Mouse (Mus musculus) ES-E14 (cell line): Measurements from ENCODE around the gene Klk10. TPM values are rescaled to one million over a fixed set of nuclear protein-coding genes. Genes with fewer than 3 reads are reported as not detected.

Experiments used
- DNase-seq: peaks from one replicate; pipeline ENCODE4 v3.0.0-alpha.2; 2013; ENCODE audit warnings: low read depth, low spot score
- H3K27ac ChIP-seq: 2 replicates; pipeline ENCODE4 v1.5.1; 2012; ENCODE audit warnings: low read depth, mild to moderate bottlenecking, low read length, moderate library complexity, mixed read lengths; ENCODE audit not compliant: poor library complexity, insufficient read depth, severe bottlenecking
- H3K36me3 ChIP-seq: 2 replicates; pipeline ENCODE4 v1.6.1; 2012; ENCODE audit warnings: mild to moderate bottlenecking, low read length, moderate library complexity, mixed read lengths; ENCODE audit not compliant: control insufficient read depth, poor library complexity, insufficient read depth, severe bottlenecking
- H3K4me1 ChIP-seq, 2 experiments: fragments of 150-350 bp in 1 of 2; sonication (generic) in 1 of 2; 2 replicates each; pipeline ENCODE4 v1.6.1; 2012; ENCODE audit warnings: low read length in 2 of 2, mild to moderate bottlenecking in 1 of 2, mixed read lengths in 1 of 2; ENCODE audit not compliant: control insufficient read depth in 2 of 2, insufficient read depth in 2 of 2, poor library complexity in 1 of 2
- H3K4me3 ChIP-seq, 2 experiments: fragments of 150-350 bp in 1 of 2; sonication (generic) in 1 of 2; 2 replicates each; pipeline ENCODE4 v1.5.1; 2012; ENCODE audit warnings: low read length in 2 of 2, low read depth in 1 of 2, mild to moderate bottlenecking in 1 of 2, mixed read lengths in 1 of 2; ENCODE audit not compliant: insufficient read depth in 1 of 2, poor library complexity in 1 of 2, severe bottlenecking in 1 of 2
- H3K9ac ChIP-seq: 2 replicates; pipeline ENCODE4 v1.6.1; 2012; ENCODE audit warnings: low read depth, mild to moderate bottlenecking, low read length, mixed read lengths; ENCODE audit not compliant: poor library complexity, insufficient read depth, severe bottlenecking
- H3K9me3 ChIP-seq: fragments of 150-350 bp; sonication (generic); 2 replicates; pipeline ENCODE4 v1.6.1; 2012; ENCODE audit warnings: low read depth, mild to moderate bottlenecking, low read length; ENCODE audit not compliant: control insufficient read depth, insufficient read depth
- CHD2 ChIP-seq: IDR thresholded peaks from 2 replicates; pipeline ENCODE4 v1.6.1; 2014; ENCODE audit warnings: mild to moderate bottlenecking, low read depth, low read length, inconsistent platforms
- HCFC1 ChIP-seq: IDR thresholded peaks from 2 replicates; pipeline ENCODE4 v1.6.1; 2012; ENCODE audit warnings: low read length, inconsistent platforms, borderline replicate concordance; ENCODE audit not compliant: insufficient read depth
- MAFK ChIP-seq: IDR thresholded peaks from 2 replicates; pipeline ENCODE4 v1.6.1; 2014; ENCODE audit warnings: mild to moderate bottlenecking, low read depth, low read length, inconsistent platforms; ENCODE audit not compliant: insufficient read depth
- ZC3H11A ChIP-seq: IDR thresholded peaks from 2 replicates; pipeline ENCODE4 v1.6.1; 2012; ENCODE audit warnings: low read depth, mild to moderate bottlenecking, inconsistent platforms, low read length, borderline replicate concordance
- ZNF384 ChIP-seq: IDR thresholded peaks from 2 replicates; pipeline ENCODE4 v1.6.1; 2012; ENCODE audit warnings: low read depth, low read length, inconsistent platforms
- in situ Hi-C, 2 experiments: fragments of 600-800 bp; cut with MboI; formaldehyde crosslinking; loops; one replicate each; pipeline ENCODE4 v1.15.1; 2025; ENCODE audit warnings: low sequenced_read_pairs in 2 of 2, inconsistent platforms in 1 of 2; ENCODE audit not compliant: unreplicated experiment in 2 of 2
- total RNA-seq: library from RNA; depleted of rRNA; stranded (reverse); fragments of 300-350 nt; gene quantifications from 2 replicates; pipeline ENCODE4 v1.2.3, GENCODE M21; 2012

Gene Klk10
- total RNA-seq, 1 experiment = 4.4 TPM

DNA sequence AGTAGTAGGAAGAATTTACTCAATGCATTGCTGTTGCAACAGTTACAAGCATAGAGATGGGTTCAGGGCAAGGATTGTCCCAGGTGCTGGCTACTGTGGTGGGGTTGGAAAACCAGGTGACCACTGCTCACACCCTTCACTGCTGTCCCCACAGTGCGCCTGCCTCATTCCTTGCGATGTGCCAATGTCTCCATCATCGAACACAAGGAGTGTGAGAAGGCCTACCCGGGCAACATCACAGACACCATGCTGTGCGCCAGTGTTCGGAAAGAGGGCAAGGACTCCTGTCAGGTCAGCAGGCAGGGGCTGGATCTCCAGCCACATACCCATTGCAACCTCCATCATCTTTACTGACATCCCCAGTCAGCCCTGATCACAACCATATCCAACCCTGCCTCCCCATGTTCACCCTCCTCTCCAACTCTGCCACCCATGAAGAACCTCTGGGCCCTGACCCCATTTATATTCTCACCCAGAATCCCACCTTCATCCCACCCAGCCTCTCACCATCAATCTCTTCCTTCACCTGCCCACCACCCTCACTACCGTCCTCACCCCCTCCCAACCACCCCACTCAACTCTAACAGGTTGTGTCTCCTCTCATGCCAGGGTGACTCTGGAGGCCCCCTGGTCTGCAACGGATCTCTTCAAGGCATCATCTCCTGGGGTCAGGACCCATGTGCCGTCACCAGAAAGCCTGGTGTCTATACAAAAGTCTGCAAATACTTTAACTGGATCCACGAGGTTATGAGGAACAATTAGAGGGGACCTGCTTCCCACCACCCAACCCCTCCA, 2.5 kb upstream of the Klk10 start:
- no peak overlapping the region for H3K9ac ChIP-seq
- no peak overlapping the region for H3K27ac ChIP-seq
- DNase-seq = no peak
- in situ Hi-C loops = no loop called here
- no peak overlapping the region for H3K4me3 ChIP-seq
- TF ChIP-seq HCFC1 (no peak), ZC3H11A (no peak), ZNF384 (no peak), MAFK (no peak), CHD2 (no peak)
- H3K9me3 ChIP-seq = no peaks in the 10 kb centered on the region
- H3K36me3 ChIP-seq = no peaks in the 10 kb centered on the region
- H3K4me1 ChIP-seq = peaks cover 0 to 39% of the 10 kb centered on the region in 2 experiments

- in situ Hi-C loops = no loop called here
- no peak overlapping the region for H3K27ac ChIP-seq
- H3K4me3 ChIP-seq = no peak overlapping the region
- no peak overlapping the region for H3K9ac ChIP-seq
- H3K9me3 ChIP-seq = no peaks in the 10 kb centered on the region
- H3K36me3 ChIP-seq = no peaks in the 10 kb centered on the region
- TF ChIP-seq ZNF384 = no peak
- TF ChIP-seq CHD2 = no peak
- TF ChIP-seq HCFC1 = no peak
- TF ChIP-seq ZC3H11A = no peak
- DNase-seq = no peak
- peaks cover 0 to 30% of the 10 kb centered on the region in 2 experiments; a peak in 3 of 4 replicates for H3K4me1 ChIP-seq
Measured at GRCm38 (mm10) chr7:43780241-43780640, 594 bp upstream of the Klk10 start.

- H3K27ac ChIP-seq = no peak overlapping the region
- TF ChIP-seq MAFK = no peak
- no peak for TF ChIP-seq HCFC1
- TF ChIP-seq ZC3H11A = no peak
- no peak for TF ChIP-seq ZNF384
- no peak for TF ChIP-seq CHD2
- H3K4me3 ChIP-seq = no peak overlapping the region; a peak in 1 of 4 replicates
- no peaks in the 10 kb centered on the region for H3K36me3 ChIP-seq
- in situ Hi-C loops = no loop called here
- peaks cover 0 to 21% of the 10 kb centered on the region in 2 experiments; a peak in 3 of 4 replicates for H3K4me1 ChIP-seq
- DNase-seq = no peak
- no peak overlapping the region; the same call in 1 of the 2 replicates for H3K9ac ChIP-seq
- no peaks in the 10 kb centered on the region for H3K9me3 ChIP-seq
Measured at GRCm38 (mm10) chr7:43781541-43781940, 706 bp downstream of the Klk10 start.

- TF ChIP-seq ZNF384 (no peak), HCFC1 (peak; percentile 36; the same call in 1 of the 2 replicates), ZC3H11A (no peak), CHD2 (no peak), MAFK (peak; percentile 51; the same call in 1 of the 2 replicates)
- in situ Hi-C loops = no loop called here
- Histone ChIP-seq H3K27ac (no peak overlapping the region), H3K9ac (peak overlapping the region; percentile 67), H3K4me3 (peak overlapping the region; percentile 45 to 56; a peak in 3 of 4 replicates), H3K4me1 (peaks cover 0 to 19% of the 10 kb centered on the region in 2 experiments; a peak in 3 of 4 replicates), H3K36me3 (no peaks in the 10 kb centered on the region), H3K9me3 (no peaks in the 10 kb centered on the region)
- peak; percentile 90 for DNase-seq
Measured at GRCm38 (mm10) chr7:43782275-43783265, 1.7 kb downstream of the Klk10 start.
